Mouse (Mus musculus): ENCODE measurements around the gene Rarb. TPM values are rescaled to one million over a fixed set of nuclear protein-coding genes. Genes with fewer than 3 reads are reported as not detected.

Gene Rarb
- polyA plus RNA-seq, 1 experiment from 2014 or later, result 6.1 TPM

GRCm38 (mm10) chr14:16509825-16510224 lies 309.1 kb downstream of the Rarb start:
- no peak overlapping the region for H3K27ac ChIP-seq
- H3K4me3 ChIP-seq, result no peak overlapping the region
- no peak overlapping the region for H3K4me2 ChIP-seq
- H3K9me3 ChIP-seq (replicated peaks), result no peaks in the 10 kb centered on the region
- H3K36me3 ChIP-seq (ENCODE audit: poor library complexity, severe bottlenecking), result no peaks in the 10 kb centered on the region
- 0 out of 2 replicates have a peak, but pooled peaks cover 4% of the 10 kb centered on the region for H3K4me1 ChIP-seq
- no peak overlapping the region for H3K9ac ChIP-seq
- no peak for ATAC-seq
- no peaks in the 10 kb centered on the region for H3K27me3 ChIP-seq
- 76% methylated on average over 4 of the region's 4 CpGs for WGBS

- no peak overlapping the region for H3K9ac ChIP-seq
- H3K36me3 ChIP-seq (ENCODE audit: poor library complexity, severe bottlenecking), result no peaks in the 10 kb centered on the region
- no peaks in the 10 kb centered on the region for H3K27me3 ChIP-seq
- H3K27ac ChIP-seq, result no peak overlapping the region
- no peak overlapping the region for H3K4me2 ChIP-seq
- H3K4me1 ChIP-seq, result 0 out of 2 replicates have a peak, but pooled peaks cover 4% of the 10 kb centered on the region
- 94% methylated on average over 7 of the region's 7 CpGs for WGBS
- H3K9me3 ChIP-seq (replicated peaks), result no peaks in the 10 kb centered on the region
- no peak overlapping the region for H3K4me3 ChIP-seq
- ATAC-seq, result no peak
These were observed 310.2 kb downstream of the Rarb start for GRCm38 (mm10) chr14:16508760-16509159.

- H3K4me2 ChIP-seq, result no peak overlapping the region
- 65% methylated on average over 2 of the region's 2 CpGs for WGBS
- no peaks in the 10 kb centered on the region for H3K27me3 ChIP-seq
- H3K4me1 ChIP-seq, result no peaks in the 10 kb centered on the region
- H3K36me3 ChIP-seq (ENCODE audit: poor library complexity, severe bottlenecking), result no peaks in the 10 kb centered on the region
- no peak for ATAC-seq
- no peak overlapping the region for H3K9ac ChIP-seq
- H3K4me3 ChIP-seq, result no peak overlapping the region
- H3K9me3 ChIP-seq (replicated peaks), result no peaks in the 10 kb centered on the region
- H3K27ac ChIP-seq, result no peak overlapping the region
These were observed 321.7 kb downstream of the Rarb start for GRCm38 (mm10) chr14:16497226-16497661.

- H3K4me1 ChIP-seq, result peaks cover 14% of the 10 kb centered on the region
- H3K4me3 ChIP-seq, result no peak overlapping the region
- no peak overlapping the region for H3K9ac ChIP-seq
- WGBS, result 35% methylated on average over 8 of the region's 8 CpGs
- no peaks in the 10 kb centered on the region for H3K36me3 ChIP-seq (ENCODE audit: poor library complexity, severe bottlenecking)
- no peak overlapping the region for H3K4me2 ChIP-seq
- H3K27ac ChIP-seq, result no peak overlapping the region
- H3K27me3 ChIP-seq, result no peaks in the 10 kb centered on the region
- peak; percentile 91 for ATAC-seq
- H3K9me3 ChIP-seq (replicated peaks), result no peaks in the 10 kb centered on the region
These were observed 335.1 kb downstream of the Rarb start for GRCm38 (mm10) chr14:16483656-16484380.

GRCm38 (mm10) chr14:16480621-16481020 lies 338.3 kb downstream of the Rarb start:
- H3K4me3 ChIP-seq, result no peak overlapping the region
- no peaks in the 10 kb centered on the region for H3K27me3 ChIP-seq
- no peak overlapping the region for H3K4me2 ChIP-seq
- H3K36me3 ChIP-seq (ENCODE audit: poor library complexity, severe bottlenecking), result no peaks in the 10 kb centered on the region
- H3K9ac ChIP-seq, result no peak overlapping the region
- 79% methylated on average over 6 of the region's 6 CpGs for WGBS
- no peak overlapping the region for H3K27ac ChIP-seq
- no peaks in the 10 kb centered on the region for H3K9me3 ChIP-seq (replicated peaks)
- H3K4me1 ChIP-seq, result peaks cover 14% of the 10 kb centered on the region
- ATAC-seq, result no peak

GRCm38 (mm10) chr14:16479521-16479920 lies 339.4 kb downstream of the Rarb start:
- no peak overlapping the region for H3K4me2 ChIP-seq
- no peaks in the 10 kb centered on the region for H3K36me3 ChIP-seq (ENCODE audit: poor library complexity, severe bottlenecking)
- no peak for ATAC-seq
- H3K27ac ChIP-seq, result no peak overlapping the region
- no peak overlapping the region for H3K9ac ChIP-seq
- H3K4me3 ChIP-seq, result no peak overlapping the region
- WGBS, result 74% methylated on average over 2 of the region's 2 CpGs
- no peaks in the 10 kb centered on the region for H3K27me3 ChIP-seq
- no peaks in the 10 kb centered on the region for H3K9me3 ChIP-seq (replicated peaks)
- peaks cover 14% of the 10 kb centered on the region for H3K4me1 ChIP-seq

- Histone ChIP-seq H3K4me1 (peaks cover 6% of the 10 kb centered on the region; the same call in 1 of the 2 replicates), H3K36me3 (ENCODE audit: poor library complexity, severe bottlenecking) (no peaks in the 10 kb centered on the region), H3K9ac (no peak overlapping the region), H3K4me2 (no peak overlapping the region), H3K4me3 (no peak overlapping the region), H3K9me3 (replicated peaks) (no peaks in the 10 kb centered on the region), H3K27ac (no peak overlapping the region), H3K27me3 (no peaks in the 10 kb centered on the region)
- no peak for ATAC-seq
- 87% methylated on average over 1 of the region's 1 CpGs for WGBS
These were observed 340.2 kb downstream of the Rarb start for GRCm38 (mm10) chr14:16478606-16479323.

GRCm38 (mm10) chr14:16448269-16448987 lies 370.5 kb downstream of the Rarb start:
- ATAC-seq, result peak; percentile 64; the same call in 1 of the 2 replicates
- 29% methylated on average over 4 of the region's 4 CpGs for WGBS

GRCm38 (mm10) chr14:16447587-16447986 lies 371.4 kb downstream of the Rarb start:
- H3K9ac ChIP-seq, result no peak overlapping the region
- WGBS, result 37% methylated on average over 3 of the region's 3 CpGs
- H3K36me3 ChIP-seq (ENCODE audit: poor library complexity, severe bottlenecking), result no peaks in the 10 kb centered on the region
- no peak overlapping the region for H3K4me3 ChIP-seq
- H3K27ac ChIP-seq, result no peak overlapping the region
- H3K4me2 ChIP-seq, result no peak overlapping the region
- no peaks in the 10 kb centered on the region for H3K9me3 ChIP-seq (replicated peaks)
- H3K27me3 ChIP-seq, result no peaks in the 10 kb centered on the region
- H3K4me1 ChIP-seq, result no peaks in the 10 kb centered on the region
- peak; percentile 48; the same call in 1 of the 2 replicates for ATAC-seq

More at GRCm38 (mm10) chr14:16448269-16448987, 370.5 kb downstream of the Rarb start:
- no peak overlapping the region for H3K9ac ChIP-seq
- no peak overlapping the region for H3K4me3 ChIP-seq
- H3K9me3 ChIP-seq (replicated peaks), result no peaks in the 10 kb centered on the region
- H3K27me3 ChIP-seq, result no peaks in the 10 kb centered on the region
- H3K36me3 ChIP-seq (ENCODE audit: poor library complexity, severe bottlenecking), result no peaks in the 10 kb centered on the region
- H3K27ac ChIP-seq, result no peak overlapping the region
- no peaks in the 10 kb centered on the region for H3K4me1 ChIP-seq
- no peak overlapping the region for H3K4me2 ChIP-seq

- Histone ChIP-seq H3K9me3 (replicated peaks) (no peaks in the 10 kb centered on the region), H3K4me1 (peaks cover 5% of the 10 kb centered on the region; the same call in 1 of the 2 replicates), H3K27me3 (no peaks in the 10 kb centered on the region), H3K36me3 (ENCODE audit: poor library complexity, severe bottlenecking) (no peaks in the 10 kb centered on the region), H3K4me2 (no peak overlapping the region), H3K27ac (no peak overlapping the region), H3K4me3 (no peak overlapping the region), H3K9ac (no peak overlapping the region)
- ATAC-seq, result no peak
- 85% methylated on average over 4 of the region's 4 CpGs for WGBS
These were observed 374.1 kb downstream of the Rarb start for GRCm38 (mm10) chr14:16444859-16445258.

- H3K27ac ChIP-seq, result no peak overlapping the region
- H3K9ac ChIP-seq, result no peak overlapping the region
- no peaks in the 10 kb centered on the region for H3K27me3 ChIP-seq
- no peak overlapping the region for H3K4me3 ChIP-seq
- peaks cover 7% of the 10 kb centered on the region; the same call in 1 of the 2 replicates for H3K4me1 ChIP-seq
- WGBS, result 71% methylated on average over 6 of the region's 6 CpGs
- peaks cover 9% of the 10 kb centered on the region; the same call in 1 of the 2 replicates for H3K36me3 ChIP-seq (ENCODE audit: poor library complexity, severe bottlenecking)
- no peaks in the 10 kb centered on the region for H3K9me3 ChIP-seq (replicated peaks)
- no peak overlapping the region for H3K4me2 ChIP-seq
- peak; percentile 22 for ATAC-seq
These were observed 379.4 kb downstream of the Rarb start for GRCm38 (mm10) chr14:16439385-16440126.
